Mouse (Mus musculus) cerebellum, adult 18-20 months (tissue): ENCODE data around the gene Erp27.

ENCODE experiments used
- DNase-seq, 2 experiments: peaks; one replicate each; pipeline ENCODE4 v3.0.0; 2021

The Erp27 gene

GRCm38 (mm10) chr6:136939326-136940187, 17.6 kb upstream of the Erp27 start:
- DNase-seq: no peak

DNA sequence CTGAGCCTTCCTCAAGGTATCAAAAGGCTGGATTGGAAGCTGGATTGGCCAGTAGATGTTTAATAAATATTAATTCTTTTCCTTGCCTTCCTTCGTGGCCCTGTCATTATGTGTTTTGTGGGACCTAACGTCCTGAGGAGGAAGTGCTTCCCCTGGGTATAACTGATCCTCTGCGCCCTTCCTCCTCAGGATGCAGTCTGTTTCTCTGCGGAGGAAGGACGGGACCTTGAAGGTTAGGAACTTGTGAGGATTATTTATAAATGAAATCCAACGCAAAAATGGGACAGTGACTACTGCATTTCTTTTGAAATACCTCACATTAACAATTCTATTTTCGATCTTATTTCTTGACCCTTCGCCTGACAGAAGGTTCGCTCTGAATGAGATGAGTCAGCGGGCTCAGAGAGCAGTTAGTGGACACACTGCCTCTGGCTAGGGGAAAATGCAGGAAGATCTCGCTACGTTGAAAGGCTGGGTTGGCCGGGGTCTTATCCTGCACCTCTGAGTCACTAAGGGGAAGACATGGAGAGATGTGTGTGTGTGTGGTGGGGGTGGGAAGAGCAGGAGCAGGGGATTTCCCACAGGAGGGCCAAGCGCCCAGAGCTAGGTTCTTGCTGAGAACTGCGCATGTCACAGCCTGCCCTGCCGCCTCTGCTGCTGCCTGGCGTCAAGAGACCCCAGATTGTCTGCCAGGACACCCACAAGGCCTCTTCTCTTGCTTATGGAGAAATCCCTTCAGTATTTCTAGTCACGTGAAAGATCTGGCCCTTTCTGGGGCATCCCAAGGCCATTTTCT, 16.5 kb upstream of the Erp27 start:
- DNase-seq: no peak

- DNase-seq: no peak
Measured at GRCm38 (mm10) chr6:136937117-136937516, 15.1 kb upstream of the Erp27 start.

- DNase-seq: no peak
Measured at GRCm38 (mm10) chr6:136936361-136936760, 14.4 kb upstream of the Erp27 start.

DNA sequence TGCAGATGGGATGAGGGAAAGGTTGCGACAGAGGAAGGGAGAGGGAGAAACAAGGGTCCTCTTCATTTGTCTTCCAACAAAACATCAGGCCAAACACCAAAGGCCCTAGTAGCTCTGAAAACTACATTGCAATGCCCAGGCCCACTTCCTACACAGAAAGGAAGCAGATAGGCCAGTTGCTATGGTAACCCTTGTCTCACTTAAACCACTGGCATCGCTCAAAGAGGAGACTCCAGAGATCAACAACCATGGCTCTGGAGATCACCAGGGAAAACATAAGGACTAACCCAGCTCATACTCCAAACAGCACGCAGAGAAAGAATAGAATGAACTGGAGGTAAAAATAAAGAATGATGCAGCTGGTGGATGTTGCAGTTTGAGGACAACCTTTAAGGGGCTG, 13.3 kb upstream of the Erp27 start:
- DNase-seq: no peak

GRCm38 (mm10) chr6:136934068-136934467, 12.1 kb upstream of the Erp27 start:
- DNase-seq: no peak

- DNase-seq: no peak
Measured at GRCm38 (mm10) chr6:136931246-136931645, 9.3 kb upstream of the Erp27 start.

DNA sequence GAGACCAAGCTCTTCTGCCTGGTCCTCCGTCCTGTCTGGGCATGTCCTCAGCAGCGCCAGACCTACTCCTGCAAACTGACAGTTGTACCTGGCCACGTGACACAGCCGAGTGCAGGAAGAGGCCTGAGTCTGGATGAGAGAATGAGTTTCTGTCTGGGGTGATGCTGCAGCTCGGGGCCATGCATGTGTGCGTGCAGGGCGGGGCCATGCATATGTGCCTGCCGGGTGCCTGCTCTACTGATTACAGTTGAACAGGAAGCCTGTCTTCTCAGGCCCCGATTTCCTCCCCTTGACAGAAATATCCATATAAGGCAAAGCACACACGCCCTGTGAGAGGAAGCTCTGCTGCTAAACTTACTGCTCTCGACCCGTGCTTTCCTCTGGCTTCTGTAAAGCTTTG, 8.7 kb upstream of the Erp27 start:
- no peak for DNase-seq

DNA sequence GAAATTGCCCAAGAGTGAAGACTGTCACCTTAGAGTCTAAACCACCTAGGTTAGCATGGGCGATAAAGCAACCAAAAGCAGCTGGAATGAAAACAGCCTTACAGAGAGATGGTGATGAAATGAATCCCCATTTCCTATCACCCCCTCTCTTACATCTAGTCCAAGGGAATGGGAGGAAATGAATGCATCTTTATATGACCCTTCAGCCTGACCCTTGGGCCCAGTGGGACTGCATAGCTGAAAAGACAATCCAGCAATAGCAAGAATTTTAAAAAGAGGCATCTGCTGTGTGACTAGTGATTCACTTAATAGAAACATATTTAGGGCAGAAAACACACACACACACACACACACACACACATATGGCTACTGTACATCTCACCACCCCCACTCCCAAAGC, 5.6 kb upstream of the Erp27 start:
- no peak for DNase-seq

DNA sequence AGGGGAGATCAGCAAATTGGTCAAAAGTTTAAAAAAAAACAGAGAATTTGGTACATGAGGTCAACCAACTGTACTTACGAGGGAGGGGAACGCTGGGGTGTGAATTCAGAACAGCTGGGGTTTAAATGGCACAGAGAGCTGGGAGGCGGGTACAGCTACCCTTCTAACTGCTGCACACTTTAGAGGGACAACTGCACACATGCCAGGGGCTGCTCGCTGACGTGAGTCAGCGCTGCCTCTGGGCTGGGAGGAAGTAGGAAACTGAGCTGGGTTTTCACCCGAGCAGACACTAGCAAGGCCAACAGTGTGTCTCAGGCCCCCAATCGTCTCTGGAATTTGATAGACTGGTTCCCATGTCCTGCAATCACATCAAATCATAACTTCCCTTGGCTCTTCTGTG, 3.1 kb upstream of the Erp27 start:
- no peak for DNase-seq

DNA sequence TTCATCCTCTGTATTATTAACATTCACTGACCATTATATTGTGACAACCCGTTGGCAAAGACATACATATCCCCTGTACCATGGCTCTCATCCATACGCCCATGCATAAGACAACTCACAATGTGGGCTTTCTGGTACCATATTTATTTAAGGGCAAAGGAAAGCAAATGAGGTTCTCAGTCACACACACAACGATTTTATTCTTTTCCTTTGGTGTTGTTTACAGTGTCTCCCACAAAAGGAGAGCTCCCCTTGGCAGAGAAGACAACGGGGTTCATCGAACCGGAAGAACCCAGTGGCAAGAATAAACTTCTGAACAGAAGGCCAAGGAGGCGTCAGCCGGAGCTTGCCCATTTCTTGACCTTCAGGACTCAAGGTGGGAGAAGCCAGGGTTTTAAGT, 1.6 kb upstream of the Erp27 start, which contains the start of gene Pde6h:
TSS of gene Pde6h (plus strand) at position 301 of the 400 bp plus-strand sequence.
- no peak for DNase-seq

GRCm38 (mm10) chr6:136922871-136923270, 891 bp upstream of the Erp27 start:
- no peak for DNase-seq

DNA sequence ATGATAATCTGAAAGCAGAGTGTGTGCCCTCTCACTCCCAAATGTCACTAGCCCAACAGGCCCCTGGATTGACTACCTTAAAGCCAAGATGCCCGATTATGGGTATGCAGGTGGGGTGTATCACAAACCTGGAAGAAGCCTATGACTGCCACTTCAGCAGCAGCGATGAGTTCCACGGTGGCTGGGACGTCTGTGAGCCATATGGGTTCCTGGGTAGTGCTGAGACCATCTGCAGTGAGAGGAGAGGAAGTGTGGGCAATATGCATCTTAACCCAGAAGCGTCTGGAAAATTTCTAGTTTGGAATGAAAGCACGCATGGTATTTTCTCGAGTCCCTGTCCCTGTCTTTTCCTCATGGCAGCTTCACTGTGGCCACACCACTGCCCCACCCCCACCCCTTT, 379 bp downstream of the Erp27 start:
- DNase-seq: no peak

GRCm38 (mm10) chr6:136920320-136921257, 1.4 kb downstream of the Erp27 start:
- DNase-seq: peak; percentile 53 to 72

- no peak for DNase-seq
Measured at GRCm38 (mm10) chr6:136917885-136918284, 4.1 kb downstream of the Erp27 start.

GRCm38 (mm10) chr6:136915721-136916395, 6.1 kb downstream of the Erp27 start:
- DNase-seq: no peak

DNA sequence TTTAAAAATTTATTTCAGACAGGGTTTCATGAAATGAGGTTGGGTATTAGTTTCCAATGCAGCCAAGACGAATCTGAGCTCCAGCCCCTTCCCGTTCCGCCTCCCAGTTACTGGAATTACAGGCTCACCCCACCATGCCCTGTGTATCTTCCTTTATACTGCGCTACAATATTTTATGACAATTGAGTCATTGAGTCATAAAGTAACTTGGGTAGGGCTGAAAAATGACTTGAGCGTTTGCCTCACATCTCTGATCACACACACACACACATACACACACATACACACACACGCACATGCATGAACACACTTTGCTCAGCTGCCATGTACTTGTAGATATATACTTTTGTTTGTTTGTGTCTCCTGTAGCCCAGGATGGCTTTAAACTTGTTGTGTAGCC, 7.7 kb downstream of the Erp27 start:
- no peak for DNase-seq

DNA sequence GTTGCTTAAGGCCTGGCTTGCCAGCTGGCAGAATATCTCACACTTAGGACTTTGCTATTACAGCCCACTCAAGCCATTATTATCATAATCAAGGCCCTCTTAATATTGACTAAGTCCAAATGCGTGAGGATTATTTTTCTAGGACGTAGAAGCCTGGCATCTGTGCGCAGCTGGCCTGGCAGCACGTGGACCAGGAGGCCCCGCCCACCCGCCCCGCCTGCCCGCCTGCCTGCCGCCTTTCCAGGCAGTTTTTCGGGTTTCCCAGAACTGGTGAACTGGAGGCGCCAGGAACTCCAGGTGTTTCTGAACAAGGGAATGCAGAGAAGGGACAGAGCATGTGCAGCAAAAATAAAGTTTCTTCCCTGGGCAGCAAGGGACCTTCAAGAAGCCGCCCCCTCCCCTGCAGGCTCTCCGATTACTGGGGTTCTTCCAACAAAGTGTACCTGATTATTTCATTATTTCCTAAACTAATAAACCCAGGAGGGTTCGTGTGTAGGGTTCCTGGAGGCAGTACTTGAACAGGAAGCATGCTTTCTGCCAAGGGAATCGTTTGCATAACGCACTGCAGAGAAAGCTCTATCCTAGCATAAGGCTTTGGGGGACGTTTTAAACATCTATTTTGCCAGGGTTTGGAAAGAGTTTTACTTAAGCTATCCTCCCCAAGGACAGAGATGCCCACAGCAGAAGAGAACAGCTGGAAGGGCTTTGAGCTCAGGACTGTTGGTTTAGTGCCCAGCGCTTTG, 8.4 kb downstream of the Erp27 start:
- DNase-seq: no peak

GRCm38 (mm10) chr6:136912751-136913265, 9.2 kb downstream of the Erp27 start:
- no peak for DNase-seq

DNA sequence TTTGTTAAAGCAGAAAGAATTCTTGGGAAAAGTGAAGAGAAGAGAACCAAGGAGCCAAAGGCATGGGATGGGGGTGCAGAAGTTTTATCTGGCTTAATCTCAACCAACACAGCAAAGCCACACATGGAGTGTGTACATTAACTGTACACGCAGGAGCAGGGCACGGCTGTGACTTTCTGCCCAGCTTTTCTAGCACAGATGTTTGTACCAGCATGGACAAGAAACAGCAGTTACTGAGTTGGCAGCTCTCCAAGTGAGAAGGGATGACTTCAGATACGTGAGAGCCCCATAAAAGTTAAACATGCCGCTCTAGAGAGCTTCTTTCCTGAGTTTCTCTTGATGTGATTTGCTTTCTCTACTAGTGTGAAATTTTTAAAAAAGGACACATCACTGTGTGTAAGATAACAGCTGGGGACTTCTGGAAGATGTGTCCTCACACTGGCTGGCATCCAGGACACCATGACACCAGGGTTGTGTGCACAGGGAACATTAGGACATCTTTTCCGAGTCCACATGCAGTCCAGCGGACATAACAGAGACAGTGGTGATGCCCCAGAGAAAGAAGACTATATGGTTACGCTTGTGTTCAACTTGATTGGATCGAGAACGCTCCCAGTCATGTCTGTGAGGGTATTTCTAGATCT, 11.6 kb downstream of the Erp27 start:
- no peak for DNase-seq

DNA sequence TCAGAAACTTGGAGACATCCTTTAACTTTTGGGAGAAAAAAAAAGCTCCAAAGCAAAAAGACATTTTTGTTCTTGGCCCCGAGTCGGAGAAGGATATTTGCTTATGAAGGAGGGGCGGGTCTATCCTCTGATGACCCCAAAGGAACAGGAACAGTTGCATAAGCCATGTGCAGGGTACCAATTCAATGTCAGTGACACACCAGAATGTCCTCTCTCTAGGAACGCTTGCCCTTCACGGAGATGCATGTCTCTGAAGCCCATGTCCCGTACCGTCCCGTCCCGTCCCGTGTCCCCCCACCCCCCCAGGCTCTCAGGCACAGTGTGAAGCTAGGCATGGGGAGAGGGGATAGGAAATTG, 15.1 kb downstream of the Erp27 start:
- no peak for DNase-seq
